In the genomic region with DNA sequence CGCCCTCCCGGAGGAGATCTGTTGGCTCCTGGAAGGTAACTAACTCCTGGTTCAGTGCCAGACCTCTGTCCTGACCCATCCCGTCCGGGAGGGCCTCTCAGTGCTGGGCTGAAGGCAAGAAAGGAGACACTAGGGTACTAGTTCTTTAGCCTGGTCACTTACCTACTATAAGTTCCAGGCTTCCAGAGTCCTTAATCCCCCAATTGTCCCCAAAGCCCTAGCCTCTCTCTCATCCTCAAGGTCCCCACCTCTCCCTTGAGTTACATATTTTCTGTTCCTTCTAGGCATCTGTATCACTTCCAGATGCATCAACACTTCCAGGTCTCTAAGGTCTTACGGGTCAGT, we compare ENCODE assay signal across 9 mouse cellular contexts. TPM values are rescaled to one million over a fixed set of nuclear protein-coding genes. Genes with fewer than 3 reads are reported as not detected.
DNase-seq lines count a peak whose midpoint lies in the region; ATAC-seq and TF ChIP-seq lines count a peak whose summit lies in the region.
"Had no signal": no experiment of that assay in that cellular context is flagged by ENCODE, and none has a peak within 500 bp of the region (broad histone marks: within the 10 kb centered on the region; RNA-seq: fewer than 3 reads in every experiment).

No protein-coding gene starts in this region.

- no peaks in the 10 kb centered on the region for H3K4me1 ChIP-seq in kidney, adult 2 months (ENCODE audit: control insufficient read depth, insufficient read depth, low read length)
- no peaks in the 10 kb centered on the region for H3K4me1 ChIP-seq in embryonic facial prominence, embryonic 14.5 days (ENCODE audit: control insufficient read depth, insufficient read depth, low read length)
- H3K4me1 ChIP-seq in intestine, embryonic 15.5 days (replicated peaks), result peaks cover 8% of the 10 kb centered on the region; the same call in 1 of the 2 replicates
- peaks cover 35% of the 10 kb centered on the region for H3K4me1 ChIP-seq in midbrain, embryonic 14.5 days (ENCODE audit: control insufficient read depth, insufficient read depth, low read length)

- no peak for TF ChIP-seq CTCF in kidney, adult 2 months (conservative IDR thresholded peaks at IDR 0.05; ENCODE audit: insufficient read depth, insufficient read length, low read depth, low read length)

- DNase-seq in kidney, adult 2 months, result peak; percentile 5
- no peak for DNase-seq in kidney, postnatal 10 days
- no peak for DNase-seq in embryonic facial prominence, embryonic 14.5 days (ENCODE audit: low spot score)
- DNase-seq in midbrain, embryonic 14.5 days, result no peak
- DNase-seq in spleen, adult 18-20 months, result no peak
- no peak for DNase-seq in spleen, adult 12 weeks (ENCODE audit: low spot score)

- no peak for TF ChIP-seq POLR2A in kidney, adult 2 months (IDR thresholded peaks at IDR 0.05; ENCODE audit: low read depth, low read length)

- H3K36me3 ChIP-seq in kidney, adult 2 months (ENCODE audit: control insufficient read depth, insufficient read depth, low read length), result no peaks in the 10 kb centered on the region
- no peaks in the 10 kb centered on the region for H3K36me3 ChIP-seq in embryonic facial prominence, embryonic 14.5 days (ENCODE audit: control insufficient read depth, insufficient read depth, low read length)
- H3K36me3 ChIP-seq in intestine, embryonic 15.5 days, result no peaks in the 10 kb centered on the region
- no peaks in the 10 kb centered on the region for H3K36me3 ChIP-seq in midbrain, embryonic 14.5 days (ENCODE audit: control insufficient read depth, insufficient read depth, low read length)

- ATAC-seq in embryonic facial prominence, embryonic 14.5 days (ENCODE audit: low read depth), result no peak
- ATAC-seq in intestine, embryonic 15.5 days, result no peak
- ATAC-seq in midbrain, embryonic 14.5 days (ENCODE audit: low FRiP score, low TSS enrichment), result no peak
- no peak for ATAC-seq in activated CD4-positive, CD25-positive, alpha-beta regulatory T cell, adult 4 months

- H3K4me3 ChIP-seq in kidney, adult 2 months (ENCODE audit: insufficient read depth, low read depth, low read length), result peak overlapping the region; percentile 28; the same call in 1 of the 2 replicates
- peak overlapping the region; percentile 33 for H3K4me3 ChIP-seq in embryonic facial prominence, embryonic 14.5 days (ENCODE audit: low read depth, low read length)
- H3K4me3 ChIP-seq in intestine, embryonic 15.5 days (replicated peaks), result peak overlapping the region; percentile 34
- peak overlapping the region; percentile 30 for H3K4me3 ChIP-seq in midbrain, embryonic 14.5 days (replicated peaks; ENCODE audit: low read depth, low read length)
- H3K4me3 ChIP-seq: erythroblast, embryonic 14.5 days had no signal

- 27% methylated on average over 5 of the region's 5 CpGs for WGBS in kidney, adult 2 months
- WGBS in embryonic facial prominence, embryonic 14.5 days, result 36% methylated on average over 3 of the region's 5 CpGs
- 27% methylated on average over 5 of the region's 5 CpGs for WGBS in intestine, embryonic 15.5 days
- 21% methylated on average over 5 of the region's 5 CpGs for WGBS in midbrain, embryonic 14.5 days

- H3K4me2 ChIP-seq in embryonic facial prominence, embryonic 14.5 days (ENCODE audit: low read depth, low read length), result peak overlapping the region; percentile 58
- H3K4me2 ChIP-seq in intestine, embryonic 15.5 days (replicated peaks), result peak overlapping the region; percentile 80
- H3K4me2 ChIP-seq in midbrain, embryonic 14.5 days (ENCODE audit: low read length), result peak overlapping the region; percentile 61

- no peaks in the 10 kb centered on the region for H3K27me3 ChIP-seq in kidney, adult 2 months (replicated peaks; ENCODE audit: control insufficient read depth, insufficient read depth, low read length)
- peaks cover 44% of the 10 kb centered on the region for H3K27me3 ChIP-seq in embryonic facial prominence, embryonic 14.5 days (replicated peaks; ENCODE audit: control insufficient read depth, insufficient read depth, low read length)
- H3K27me3 ChIP-seq in intestine, embryonic 15.5 days (replicated peaks), result peaks cover 34% of the 10 kb centered on the region
- peaks cover 4% of the 10 kb centered on the region; the same call in 1 of the 2 replicates for H3K27me3 ChIP-seq in midbrain, embryonic 14.5 days (ENCODE audit: control insufficient read depth, insufficient read depth, low read length)

- H3K27ac ChIP-seq in kidney, adult 2 months (ENCODE audit: insufficient read depth, low read depth, low read length), result no peak overlapping the region
- H3K27ac ChIP-seq in embryonic facial prominence, embryonic 14.5 days (replicated peaks; ENCODE audit: low read depth, low read length), result no peak overlapping the region
- no peak overlapping the region for H3K27ac ChIP-seq in intestine, embryonic 15.5 days
- no peak overlapping the region for H3K27ac ChIP-seq in midbrain, embryonic 14.5 days (replicated peaks; ENCODE audit: low read depth, low read length)

- H3K9me3 ChIP-seq in embryonic facial prominence, embryonic 14.5 days (ENCODE audit: control insufficient read depth, low read length), result no peaks in the 10 kb centered on the region
- no peaks in the 10 kb centered on the region for H3K9me3 ChIP-seq in intestine, embryonic 15.5 days
- H3K9me3 ChIP-seq in midbrain, embryonic 14.5 days (ENCODE audit: control insufficient read depth, low read length), result no peaks in the 10 kb centered on the region

- H3K9ac ChIP-seq in embryonic facial prominence, embryonic 14.5 days (ENCODE audit: low read depth, low read length), result no peak overlapping the region
- H3K9ac ChIP-seq in intestine, embryonic 15.5 days, result no peak overlapping the region
- peak overlapping the region; percentile 34; the same call in 1 of the 2 replicates for H3K9ac ChIP-seq in midbrain, embryonic 14.5 days (replicated peaks; ENCODE audit: low read length)

RNA-seq across cellular contexts. Expression of a gene that starts 0.3 kb away (rescaled TPM):
- 1.0 and 3.3 TPM in 2 replicates for polyA plus RNA-seq in kidney, adult 2 months (2012; rRNA removed)
- 1.5 and 2.3 TPM in 2 replicates for polyA plus RNA-seq in embryonic facial prominence, embryonic 14.5 days (2014; fragmentation: Nextera tagmentation; extraction: Ambion mirVana)
- 0.94 and 1.0 TPM in 2 replicates for polyA plus RNA-seq in intestine, embryonic 15.5 days (2015; fragmentation: Nextera tagmentation; extraction: Ambion mirVana)
- 2.9 and 3.9 TPM in 2 replicates for polyA plus RNA-seq in midbrain, embryonic 14.5 days (2014; fragmentation: Nextera tagmentation; extraction: Ambion mirVana)
- polyA plus RNA-seq in activated CD4-positive, CD25-positive, alpha-beta regulatory T cell, adult 4 months (2017; shearing (Covaris generic)), result 100 to 1,000 TPM; 615 to 687 TPM
- polyA plus RNA-seq: erythroblast, embryonic 14.5 days had no signal

Comparison
In these comparisons a context has a peak if more than half of its experiments do, and no peak if none do; other contexts are left out.
1. RNA of a gene that starts 0.3 kb away (polyA plus RNA-seq): 615 to 687 TPM in activated CD4-positive, CD25-positive, alpha-beta regulatory T cell, adult 4 months; 1.0 to 3.3 TPM in kidney, adult 2 months, 2.9 to 3.9 TPM in midbrain, embryonic 14.5 days, 1.5 to 2.3 TPM in embryonic facial prominence, embryonic 14.5 days and 0.94 to 1.0 TPM in intestine, embryonic 15.5 days; every median in the first group is over 100 times any median in the second.
2. Peak in every context shown above with its lines, with median percentiles within 50 percentile points of each other: H3K4me3 ChIP-seq and H3K4me2 ChIP-seq.